Mouse (Mus musculus) left cerebral cortex, adult 18-20 months (tissue): ENCODE measurements around the gene Osm. TPM values are rescaled to one million over a fixed set of nuclear protein-coding genes. Genes with fewer than 3 reads are reported as not detected.

Source experiments
- DNase-seq, 2 experiments: peaks; one replicate each; pipeline ENCODE4 v3.0.0; 2021 to 2022; ENCODE audit warnings: low spot score in 2 of 2, mixed read lengths in 1 of 2
- total RNA-seq, 2 experiments: library from RNA; stranded (reverse); gene quantifications; 2 replicates each; pipeline ENCODE4 v1.2.3; 2021

Osm gene
- total RNA-seq, 2 experiments from 2014 or later, result 0.19 TPM; not detected in 1

DNA sequence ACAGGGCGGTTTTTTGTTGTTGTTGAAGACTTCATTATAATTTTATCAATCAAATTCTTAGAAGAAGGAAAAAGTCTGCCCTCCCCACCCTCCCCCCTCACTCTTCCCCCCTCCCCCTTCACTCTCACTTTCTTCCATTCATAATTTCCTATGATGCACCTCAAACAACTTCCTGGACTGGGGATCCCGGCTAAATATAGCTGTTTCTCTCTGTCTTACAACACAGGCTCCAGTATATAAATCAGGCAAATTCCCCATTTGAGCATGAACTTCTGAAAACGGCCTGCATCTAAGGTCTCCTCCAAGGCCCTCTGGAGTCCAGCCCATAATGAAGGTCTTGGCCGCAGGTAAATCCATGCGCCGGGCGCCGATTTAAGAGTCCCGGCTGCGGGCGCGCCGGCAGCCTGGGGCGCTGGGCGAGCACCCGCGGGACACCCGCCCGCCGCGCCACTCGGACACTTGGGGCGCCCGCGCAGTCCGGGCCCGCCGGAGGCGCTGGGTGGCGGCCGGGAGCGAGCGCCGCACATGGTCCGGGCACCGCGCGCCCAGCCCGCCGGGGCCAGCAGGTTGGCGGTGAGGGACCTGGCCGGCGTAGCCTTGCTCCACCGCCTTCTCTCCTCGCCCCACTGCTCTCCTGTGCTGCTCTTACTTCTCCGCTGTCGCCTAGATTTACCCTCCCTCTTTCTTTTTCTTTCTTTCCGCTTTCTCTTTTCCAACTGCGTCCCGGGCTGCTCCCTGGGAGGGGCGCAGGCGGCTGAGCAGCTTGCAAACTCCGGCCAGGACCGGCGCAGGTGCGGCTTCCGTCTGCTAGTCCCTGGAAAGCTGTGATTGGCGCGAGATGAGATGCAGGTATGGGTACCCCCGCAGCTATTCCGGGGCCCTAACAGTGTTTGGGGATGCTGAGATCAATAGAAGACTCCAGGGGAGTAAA, 30.3 kb downstream of the Osm start:
- DNase-seq, result peak in 1 of 2 experiments; percentile 15

- DNase-seq, result no peak
Observed at GRCm38 (mm10) chr11:4267202-4267578, 31.0 kb downstream of the Osm start.

- DNase-seq, result no peak
Observed at GRCm38 (mm10) chr11:4268500-4268899, 32.3 kb downstream of the Osm start.

DNA sequence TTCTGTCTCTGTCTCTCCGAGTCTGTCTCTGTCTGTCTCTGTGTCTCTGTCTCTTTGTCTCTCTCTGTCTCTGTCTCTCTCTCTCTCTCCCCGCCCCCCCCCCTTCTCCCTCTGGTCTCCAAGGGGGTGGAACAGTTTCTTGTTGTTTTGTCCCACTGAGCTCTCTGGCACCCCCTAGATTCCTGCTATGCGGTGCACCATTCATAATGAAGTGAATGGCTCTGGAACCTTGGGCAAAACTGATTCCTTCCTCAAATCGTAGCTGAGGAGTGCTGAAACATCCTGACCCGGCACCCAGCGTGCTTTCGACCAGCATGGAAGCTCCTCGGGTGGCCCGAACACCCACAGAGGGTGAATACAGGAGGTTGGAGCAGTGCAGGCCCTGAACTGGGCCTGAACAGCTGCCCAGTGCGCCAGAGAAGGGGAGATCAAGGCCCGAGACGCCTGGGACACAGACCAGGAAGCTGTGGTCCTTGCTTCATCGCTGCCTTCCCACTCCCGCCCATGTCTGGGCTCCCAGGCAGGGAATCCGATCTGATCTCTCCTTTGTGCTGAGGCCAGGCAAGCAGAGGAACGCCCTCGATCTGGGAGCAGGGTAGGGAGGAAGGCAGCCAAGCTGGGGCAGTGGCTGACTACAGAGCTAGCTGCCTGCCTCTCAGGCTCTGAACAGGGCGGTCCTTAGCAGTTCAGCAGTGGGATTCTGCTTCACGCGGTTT, 34.7 kb downstream of the Osm start:
- DNase-seq, result no peak

DNA sequence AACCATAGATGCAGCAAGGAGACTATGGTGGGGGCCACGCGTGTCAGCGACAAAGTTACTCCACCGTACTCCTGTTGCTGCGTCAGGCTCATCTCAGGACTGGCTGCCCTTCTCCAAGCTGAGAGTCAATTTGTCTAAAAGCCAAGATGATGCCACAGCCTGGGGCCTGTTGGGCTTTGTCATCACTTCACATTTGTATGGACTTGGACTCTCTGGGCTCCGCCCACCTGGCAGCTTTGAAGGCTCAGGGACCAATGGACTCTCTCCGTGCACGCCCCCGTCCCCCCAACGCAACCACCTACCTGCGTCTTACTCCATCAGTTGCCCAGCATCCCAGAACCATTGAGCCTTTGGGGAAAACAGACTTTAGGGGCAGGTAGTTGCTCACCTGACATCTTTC, 35.3 kb downstream of the Osm start:
- no peak for DNase-seq

GRCm38 (mm10) chr11:4276411-4276861, 40.2 kb downstream of the Osm start:
- no peak for DNase-seq

DNA sequence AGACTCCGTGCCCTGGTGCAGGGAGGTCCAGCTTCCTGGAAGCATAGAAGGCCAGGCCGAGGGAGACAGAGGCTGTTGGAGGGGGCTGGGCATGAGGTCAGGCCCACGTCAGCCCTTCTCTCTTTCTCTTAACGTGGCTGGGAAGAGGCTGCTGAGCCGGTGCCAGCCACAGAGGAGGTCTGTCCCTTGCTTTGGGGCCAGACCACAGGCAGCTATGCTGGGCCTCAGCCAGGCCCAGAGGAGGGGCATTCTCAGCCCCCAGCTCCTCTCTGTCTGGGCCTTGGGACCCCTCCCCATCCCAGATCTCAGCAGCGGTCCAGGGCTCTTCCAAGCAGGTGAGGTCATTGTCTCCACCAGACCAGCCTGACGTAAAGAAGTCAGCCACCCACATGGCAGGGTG, 43.7 kb downstream of the Osm start:
- DNase-seq, result no peak

GRCm38 (mm10) chr11:4281852-4282251, 45.6 kb downstream of the Osm start:
- no peak for DNase-seq

GRCm38 (mm10) chr11:4283627-4284026, 47.4 kb downstream of the Osm start:
- no peak for DNase-seq

- DNase-seq, result no peak
Observed at GRCm38 (mm10) chr11:4289280-4289679, 53.1 kb downstream of the Osm start.

Other genes with a start within 250 kb of the Osm start
- gene Sec14l4, start 205.0 kb upstream of the Osm start, total RNA-seq, result not detected
- gene Sec14l3, start 171.6 kb upstream of the Osm start, total RNA-seq, result 1 to 10 TPM; 1.8 to 2.2 TPM
- gene Mtfp1, start 141.0 kb upstream of the Osm start, total RNA-seq, result 10 to 100 TPM; 95.0 to 97.3 TPM
- gene Sec14l2, start 113.0 kb upstream of the Osm start, total RNA-seq, result 10 to 100 TPM; 39.6 to 40.9 TPM
- 10 to 100 TPM; 27.1 to 30.8 TPM for gene Rnf215, start 101.2 kb upstream of the Osm start, total RNA-seq
- gene Ccdc157, start 76.1 kb upstream of the Osm start, total RNA-seq, result 10 to 100 TPM; 16.6 to 17.6 TPM
- gene Sf3a1, start 76.1 kb upstream of the Osm start, total RNA-seq, result 10 to 100 TPM; 73.1 to 74.1 TPM
- gene Tbc1d10a, start 49.6 kb upstream of the Osm start, total RNA-seq, result 10 to 100 TPM; 30.5 to 30.7 TPM
- gene Castor1, start 18.2 kb upstream of the Osm start, total RNA-seq, result 1 to 10 TPM; 3.1 to 3.2 TPM
- gene Lif, start 21.1 kb downstream of the Osm start, total RNA-seq, result 1 to 10 TPM; 1.3 to 1.6 TPM
- not detected for gene Hormad2, start 204.7 kb downstream of the Osm start, total RNA-seq